Mouse (Mus musculus) midbrain, postnatal 0 days (tissue): ENCODE results near the gene Mus81. TPM values are rescaled to one million over a fixed set of nuclear protein-coding genes. Genes with fewer than 3 reads are reported as not detected.
A peak's percentile ranks its signal among the peaks of the same experiment; 100 is the strongest.

ENCODE experiments used
- ATAC-seq: fragments of 200-750 bp; cut with Nextera tagmentation; 2 replicates; pipeline ENCODE4 v1.8.0; 2017; ENCODE audit warnings: moderate number of reproducible peaks, mild to moderate bottlenecking, moderate TSS enrichment, moderate library complexity; ENCODE audit not compliant: low FRiP score
- DNase-seq: peaks from one replicate; pipeline ENCODE4 v3.0.0-alpha.2; 2015; ENCODE audit warnings: low spot score
- H3K27ac ChIP-seq: fragments of 300-500 bp; sonication (generic); 2 replicates; pipeline ENCODE4 v1.5.1; 2014; ENCODE audit warnings: low read depth, mild to moderate bottlenecking, low read length, mixed read lengths
- H3K27me3 ChIP-seq: fragments of 300-500 bp; sonication (generic); 2 replicates; pipeline ENCODE4 v1.6.1; 2014; ENCODE audit warnings: low read length, control low read depth, mixed read lengths; ENCODE audit not compliant: insufficient read depth
- H3K36me3 ChIP-seq: fragments of 300-500 bp; sonication (generic); 2 replicates; pipeline ENCODE4 v1.6.1; 2014; ENCODE audit warnings: low read length, control low read depth, mixed read lengths; ENCODE audit not compliant: insufficient read depth
- H3K4me1 ChIP-seq: fragments of 300-500 bp; sonication (generic); 2 replicates; pipeline ENCODE4 v1.6.1; 2014; ENCODE audit warnings: mild to moderate bottlenecking, control low read depth, antibody characterized with exemption, low read length, mixed read lengths; ENCODE audit not compliant: insufficient read depth
- H3K4me2 ChIP-seq: fragments of 300-500 bp; sonication (generic); 2 replicates; pipeline ENCODE4 v1.6.1; 2014; ENCODE audit warnings: low read depth, mild to moderate bottlenecking, low read length, mixed read lengths; ENCODE audit not compliant: poor library complexity, severe bottlenecking
- H3K4me3 ChIP-seq: fragments of 300-500 bp; sonication (generic); 2 replicates; pipeline ENCODE4 v1.5.1; 2014; ENCODE audit warnings: low read depth, mild to moderate bottlenecking, low read length, moderate library complexity
- H3K9ac ChIP-seq: fragments of 300-500 bp; sonication (generic); replicated peaks from 2 replicates; pipeline ENCODE4 v1.6.1; 2014; ENCODE audit warnings: mild to moderate bottlenecking, low read length, moderate library complexity, mixed read lengths; ENCODE audit not compliant: poor library complexity, severe bottlenecking
- H3K9me3 ChIP-seq: fragments of 300-500 bp; sonication (generic); 2 replicates; pipeline ENCODE4 v1.6.1; 2016; ENCODE audit warnings: low read length, control low read depth
- CTCF ChIP-seq: IDR thresholded peaks from 2 replicates; pipeline ENCODE4 v1.5.1; 2016; ENCODE audit warnings: antibody characterized with exemption, mild to moderate bottlenecking
- WGBS: fragments of 180-500 bp; shearing (Covaris S2); extraction: QIAGEN DNeasy Blood & Tissue Kit; methylation state at CpG from one replicate; pipeline ENCODE4 v1.1.7; 2014; 5-methylcytosine and 5-hydroxymethylcytosine counted together
- polyA plus RNA-seq: library from polyadenylated mRNA; unstranded; fragments of >200 nt; fragmentation: Nextera tagmentation; extraction: Ambion mirVana; gene quantifications from 2 replicates; pipeline ENCODE4 v1.2.1, GENCODE M21; 2015
- total RNA-seq: library from RNA; depleted of rRNA; stranded (reverse); fragments of >200 nt; gene quantifications from 2 replicates; pipeline ENCODE4 v1.2.3, GENCODE M21; 2014

Gene Mus81
- total and polyA plus RNA-seq, 2 experiments from 2014 or later = 27.9 to 87.3 TPM

DNA sequence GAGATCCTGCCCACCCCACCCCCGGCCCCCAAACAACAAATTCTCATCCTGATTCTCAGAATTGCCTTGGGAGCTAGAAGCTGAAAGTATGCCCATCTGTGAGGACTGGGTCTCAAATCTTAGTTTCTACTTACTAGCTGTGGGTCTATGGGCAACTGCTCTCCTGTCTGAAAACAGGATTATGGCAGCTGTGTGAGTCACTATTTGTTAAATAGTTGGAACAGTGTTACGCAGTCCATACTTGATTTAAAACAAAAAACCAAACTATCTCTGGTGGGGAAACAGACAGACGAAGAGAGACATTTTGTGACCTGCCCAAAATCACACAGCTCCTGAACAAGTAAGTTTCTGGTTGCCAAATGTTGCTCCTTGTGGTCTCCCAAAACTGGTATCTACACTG lies 38.5 kb downstream of the Mus81 start:
- Histone ChIP-seq H3K9ac (no peak overlapping the region), H3K4me2 (no peak overlapping the region), H3K36me3 (0 out of 2 replicates have a peak, but pooled peaks cover 4% of the 10 kb centered on the region), H3K27me3 (peaks cover 44% of the 10 kb centered on the region), H3K27ac (no peak overlapping the region), H3K4me3 (no peak overlapping the region), H3K9me3 (no peaks in the 10 kb centered on the region), H3K4me1 (0 out of 2 replicates have a peak, but pooled peaks cover 4% of the 10 kb centered on the region)
- DNase-seq = no peak
- WGBS = 84% methylated on average over 3 of the region's 3 CpGs
- TF ChIP-seq CTCF = no peak
- no peak for ATAC-seq

DNA sequence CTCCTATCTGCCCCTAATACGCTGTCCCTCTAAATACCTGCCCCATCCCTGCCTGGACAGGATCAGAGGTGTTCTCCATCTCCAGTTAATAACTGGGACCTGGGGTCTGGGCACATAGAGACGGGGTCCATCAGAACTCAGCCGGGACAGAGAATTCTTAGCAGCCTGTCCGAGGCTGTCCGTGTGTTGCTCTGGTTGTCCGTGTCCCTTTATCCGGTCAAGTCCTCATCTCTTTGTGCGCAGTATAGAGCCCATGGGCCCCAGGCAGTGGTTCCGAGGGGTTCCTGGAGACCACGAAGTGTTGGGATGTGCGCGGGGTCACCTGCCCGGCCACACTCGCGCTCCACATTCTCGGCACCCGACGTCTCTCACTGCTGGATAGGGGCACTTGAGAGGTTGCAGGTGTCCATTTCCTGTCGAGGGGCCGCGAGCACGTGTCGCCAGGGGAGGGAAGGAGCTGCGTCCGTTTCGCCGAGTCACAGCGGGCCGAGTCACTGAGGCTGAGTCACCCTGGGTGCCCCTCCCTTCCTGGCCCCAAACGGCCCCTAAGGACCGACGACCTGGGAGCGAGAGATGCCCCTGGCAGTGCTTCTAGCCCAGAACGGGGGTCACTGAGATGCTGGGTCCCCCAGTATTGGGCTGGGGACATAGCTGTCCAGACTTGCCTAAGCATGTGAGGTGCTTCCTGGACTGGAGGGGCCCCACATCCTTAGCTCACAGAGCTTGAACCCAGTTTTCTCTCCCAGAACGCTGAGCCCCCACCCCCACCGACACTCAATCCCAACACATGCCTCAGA lies 39.6 kb downstream of the Mus81 start:
- Histone ChIP-seq H3K9me3 (no peaks in the 10 kb centered on the region), H3K27me3 (peaks cover 44% of the 10 kb centered on the region), H3K36me3 (no peaks in the 10 kb centered on the region), H3K4me2 (peak overlapping the region; percentile 97), H3K4me3 (peak overlapping the region; percentile 47), H3K27ac (no peak overlapping the region), H3K4me1 (0 out of 2 replicates have a peak, but pooled peaks cover 4% of the 10 kb centered on the region), H3K9ac (no peak overlapping the region)
- ATAC-seq (no peak), DNase-seq (no peak)
- WGBS = 10% methylated on average over 36 of the region's 36 CpGs
- no peak for TF ChIP-seq CTCF

DNA sequence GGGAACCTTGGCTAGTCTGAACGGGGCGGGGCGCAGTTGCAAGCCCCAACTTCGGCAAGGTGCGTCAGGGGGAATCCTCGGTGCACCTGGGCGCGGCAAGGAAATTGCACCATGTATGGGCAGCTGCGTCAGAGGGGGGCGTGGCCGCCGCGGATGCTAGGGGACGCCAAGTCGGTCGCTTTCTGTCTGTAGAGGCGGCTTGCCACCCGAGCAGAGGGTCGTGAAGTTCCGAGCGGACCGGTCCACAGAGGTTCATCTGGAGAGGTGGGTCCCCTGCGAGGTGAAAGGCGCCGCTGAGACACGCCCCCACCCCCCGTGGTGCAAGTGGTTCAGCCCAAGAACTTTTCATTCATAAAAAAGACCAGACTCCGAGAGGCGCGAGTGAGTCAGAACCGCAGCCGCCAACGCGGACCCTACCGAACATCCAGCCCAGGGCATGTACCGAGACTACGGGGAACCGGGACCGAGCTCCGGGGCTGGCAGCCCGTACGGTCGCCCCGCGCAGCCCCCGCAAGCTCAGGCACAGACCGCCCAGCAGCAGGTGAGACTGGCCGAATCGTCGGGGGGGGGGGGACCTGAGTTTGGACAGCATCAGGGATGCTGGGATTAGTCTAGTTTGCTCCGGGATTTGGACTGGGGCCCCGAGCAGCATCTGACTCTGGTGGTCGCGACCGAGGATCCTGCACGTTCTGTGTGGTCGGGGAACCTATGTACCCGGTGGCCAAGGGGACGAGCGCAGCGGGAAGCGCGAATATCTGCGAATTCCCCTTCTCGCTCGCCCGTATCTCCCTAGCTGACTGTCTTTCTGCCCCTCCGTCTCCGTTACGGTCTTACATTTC lies 40.5 kb downstream of the Mus81 start, which contains the start of gene Fosl1:
TSS of gene Fosl1 (plus strand) at position 33 of the 839 bp plus-strand sequence.
- 0 out of 2 replicates have a peak, but pooled peaks cover 4% of the 10 kb centered on the region for H3K4me1 ChIP-seq
- H3K27me3 ChIP-seq = peaks cover 44% of the 10 kb centered on the region
- under 1% methylated on average over 70 of the region's 70 CpGs for WGBS
- no peaks in the 10 kb centered on the region for H3K9me3 ChIP-seq
- ATAC-seq (peak; percentile 47; the same call in 1 of the 2 replicates), DNase-seq (peak; percentile 42)
- peak within 1 kb of the TSS; percentile 97 for H3K4me2 ChIP-seq
- no peak within 1 kb of the TSS for H3K27ac ChIP-seq
- H3K4me3 ChIP-seq = peak within 1 kb of the TSS; percentile 47
- no peaks in the 10 kb centered on the region for H3K36me3 ChIP-seq
- no peak for TF ChIP-seq CTCF
- peak within 1 kb of the TSS; percentile 42; the same call in 1 of the 2 replicates for H3K9ac ChIP-seq

DNA sequence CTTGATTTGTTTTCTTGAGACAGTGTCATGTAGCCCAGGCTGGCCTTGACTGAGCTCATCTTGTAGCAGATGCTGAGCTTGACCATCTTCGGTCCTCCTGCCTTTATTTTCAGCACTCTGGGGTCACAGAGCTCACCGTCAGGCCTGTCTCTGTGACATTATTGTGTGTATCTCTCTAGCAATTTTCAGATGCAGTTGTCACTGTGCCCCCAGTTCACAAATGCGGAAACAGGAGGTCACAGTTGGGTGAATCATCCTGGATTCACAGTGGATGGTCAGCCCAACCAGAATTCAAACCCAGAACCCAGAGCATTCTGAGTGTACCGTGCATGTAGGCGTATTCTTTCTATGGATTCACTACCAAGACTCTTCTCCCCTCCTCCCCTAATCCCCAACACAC lies 42.5 kb downstream of the Mus81 start:
- no peak for TF ChIP-seq CTCF
- Histone ChIP-seq H3K4me2 (no peak overlapping the region), H3K4me3 (no peak overlapping the region), H3K27ac (no peak overlapping the region), H3K27me3 (peaks cover 44% of the 10 kb centered on the region), H3K36me3 (no peaks in the 10 kb centered on the region), H3K4me1 (0 out of 2 replicates have a peak, but pooled peaks cover 4% of the 10 kb centered on the region), H3K9me3 (no peaks in the 10 kb centered on the region), H3K9ac (no peak overlapping the region)
- no peak for DNase-seq
- no peak for ATAC-seq
- WGBS = 95% methylated on average over 5 of the region's 5 CpGs

DNA sequence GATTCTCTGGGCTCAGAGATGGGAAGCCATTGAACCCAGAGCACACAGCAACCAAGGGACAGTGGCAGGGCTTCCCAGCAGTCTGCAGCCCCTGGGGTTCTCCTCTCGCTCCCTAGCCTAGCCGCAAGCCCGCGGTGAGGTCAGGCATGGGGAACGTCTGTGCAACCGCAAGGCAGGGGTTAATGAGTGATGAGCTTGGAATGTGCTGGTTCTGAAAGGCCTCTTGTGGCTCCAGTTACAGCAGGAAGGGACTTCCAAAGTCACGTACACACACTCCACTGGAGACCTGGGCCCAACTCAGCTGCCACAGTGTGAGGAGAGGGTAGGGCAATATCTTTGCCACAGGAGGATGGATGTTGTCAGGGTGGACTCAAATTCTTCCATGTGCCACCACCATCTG lies 43.2 kb downstream of the Mus81 start:
- Histone ChIP-seq H3K4me2 (no peak overlapping the region), H3K27me3 (peaks cover 40% of the 10 kb centered on the region), H3K9me3 (no peaks in the 10 kb centered on the region), H3K4me1 (0 out of 2 replicates have a peak, but pooled peaks cover 4% of the 10 kb centered on the region), H3K9ac (no peak overlapping the region), H3K36me3 (no peaks in the 10 kb centered on the region), H3K27ac (no peak overlapping the region), H3K4me3 (no peak overlapping the region)
- no peak for TF ChIP-seq CTCF
- ATAC-seq = no peak
- no peak for DNase-seq
- WGBS = 44% methylated on average over 7 of the region's 7 CpGs
